Mouse (Mus musculus) ovary, postnatal 14 days (tissue): Measurements from ENCODE around the gene Gga2.
A peak's percentile ranks its signal among the peaks of the same experiment; 100 is the strongest.

Source experiments
- DNase-seq: peaks from one replicate; pipeline ENCODE4 v3.0.0; 2022; ENCODE audit warnings: low spot score

Gene Gga2

DNA sequence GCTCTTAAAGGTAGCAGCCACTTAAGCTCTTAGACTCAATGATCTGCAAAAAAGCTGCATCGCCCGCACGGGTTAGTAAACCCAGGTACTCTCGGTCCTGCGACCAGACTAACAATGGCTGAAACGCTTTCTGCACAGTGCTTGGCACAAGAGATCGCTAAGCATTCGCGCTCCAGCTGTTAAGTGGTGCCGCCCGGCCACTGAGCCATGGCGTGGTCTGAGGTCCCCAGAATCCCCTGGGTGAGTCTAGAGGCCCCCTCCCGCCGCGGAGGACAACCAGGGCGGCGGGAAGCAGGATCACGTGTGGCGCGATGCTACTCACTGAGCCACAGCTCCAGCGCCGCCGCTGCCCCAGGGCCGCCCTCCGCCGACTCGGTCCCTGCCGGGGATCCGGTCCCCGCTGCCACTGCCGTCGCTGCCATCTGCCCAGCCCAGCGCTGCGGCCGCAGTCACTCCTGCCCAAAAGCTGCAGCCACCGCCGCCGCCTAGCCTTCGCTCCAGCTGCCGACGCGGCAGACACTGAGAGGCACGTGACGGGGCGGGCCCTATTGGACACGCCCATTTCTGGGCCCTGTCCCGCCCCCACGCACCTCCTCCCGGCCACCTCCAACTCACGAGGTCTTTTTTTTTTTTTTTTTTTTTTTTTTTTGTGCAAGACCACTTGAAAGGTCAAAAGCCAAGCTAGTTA, at the start of gene Gga2:
TSS of gene Gga2 (minus strand) at position 556 of the 688 bp plus-strand sequence.
- peak; percentile 75 for DNase-seq

DNA sequence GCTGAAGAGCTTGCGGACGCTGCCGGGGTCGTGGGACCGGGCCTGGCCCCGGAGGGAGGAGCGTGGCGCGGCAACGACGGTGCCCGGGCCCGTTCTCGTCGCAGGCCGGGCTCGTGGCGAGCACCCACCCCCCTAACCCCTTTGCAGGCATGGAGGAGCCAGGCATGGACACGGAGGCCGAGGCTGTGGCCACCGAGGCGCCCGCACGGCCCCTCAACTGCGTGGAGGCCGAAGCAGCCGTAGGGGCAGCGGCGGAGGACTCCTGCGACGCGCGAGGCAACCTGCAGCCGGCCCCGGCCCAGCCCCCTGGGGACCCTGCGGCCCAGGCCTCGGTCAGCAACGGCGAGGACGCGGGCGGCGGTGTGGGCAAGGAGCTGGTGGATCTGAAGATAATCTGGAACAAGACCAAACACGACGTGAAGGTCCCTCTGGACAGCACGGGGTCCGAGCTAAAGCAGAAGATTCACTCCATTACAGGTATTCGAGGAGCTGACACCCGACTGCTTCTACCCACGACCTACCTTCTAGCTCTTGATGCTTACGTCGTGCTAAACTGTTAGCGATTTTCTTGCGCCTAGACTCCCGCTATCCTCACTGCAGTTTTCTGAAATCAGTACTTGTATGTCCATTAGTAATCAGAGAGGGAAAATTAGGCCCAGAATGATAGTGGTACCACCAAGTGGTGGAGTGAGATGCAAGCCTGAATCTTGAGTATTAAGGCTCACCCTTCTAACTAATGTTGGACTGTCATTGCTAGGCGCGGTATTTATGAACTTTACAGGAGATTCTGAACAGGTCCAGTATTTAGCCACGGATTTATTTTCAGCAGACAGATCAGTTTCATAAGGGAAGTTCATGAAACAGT, 46.7 kb upstream of the Gga2 start:
- peak; percentile 17 for DNase-seq

DNA sequence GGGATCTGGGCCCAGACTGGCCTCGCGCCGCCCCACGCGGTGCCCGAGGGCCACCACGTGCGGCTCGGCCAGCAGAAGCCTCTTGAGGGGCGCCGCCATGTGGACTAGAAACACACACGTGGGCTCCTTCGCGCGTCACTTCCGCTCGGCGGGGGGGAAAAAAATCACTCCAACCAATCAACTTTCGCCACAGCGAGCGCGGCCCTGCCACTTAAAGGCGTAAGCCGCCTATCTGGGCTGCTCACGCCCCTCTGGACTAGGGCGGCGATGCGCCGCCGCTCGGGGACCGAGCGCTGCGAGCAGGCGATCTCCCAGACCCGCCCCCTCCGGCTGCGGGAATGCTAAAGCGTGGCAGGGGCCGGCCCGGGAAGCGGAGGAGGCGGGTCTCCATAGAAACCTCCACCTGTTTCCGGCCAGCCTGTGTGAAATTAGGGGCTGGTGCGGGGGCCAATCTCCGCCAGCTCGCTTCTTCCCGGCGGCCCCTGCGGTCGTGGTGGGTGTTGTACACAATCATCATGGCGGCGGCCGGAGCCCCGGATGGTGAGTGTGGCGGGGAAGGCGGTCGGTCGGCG, 46.0 kb upstream of the Gga2 start, which contains the start of the genes Ubfd1 and Ears2:
TSS of gene Ubfd1 (plus strand) at position 231 of the 572 bp plus-strand sequence.
TSS of gene Ears2 (minus strand) at position 319 of the 572 bp plus-strand sequence.
- peak; percentile 91 for DNase-seq

DNA sequence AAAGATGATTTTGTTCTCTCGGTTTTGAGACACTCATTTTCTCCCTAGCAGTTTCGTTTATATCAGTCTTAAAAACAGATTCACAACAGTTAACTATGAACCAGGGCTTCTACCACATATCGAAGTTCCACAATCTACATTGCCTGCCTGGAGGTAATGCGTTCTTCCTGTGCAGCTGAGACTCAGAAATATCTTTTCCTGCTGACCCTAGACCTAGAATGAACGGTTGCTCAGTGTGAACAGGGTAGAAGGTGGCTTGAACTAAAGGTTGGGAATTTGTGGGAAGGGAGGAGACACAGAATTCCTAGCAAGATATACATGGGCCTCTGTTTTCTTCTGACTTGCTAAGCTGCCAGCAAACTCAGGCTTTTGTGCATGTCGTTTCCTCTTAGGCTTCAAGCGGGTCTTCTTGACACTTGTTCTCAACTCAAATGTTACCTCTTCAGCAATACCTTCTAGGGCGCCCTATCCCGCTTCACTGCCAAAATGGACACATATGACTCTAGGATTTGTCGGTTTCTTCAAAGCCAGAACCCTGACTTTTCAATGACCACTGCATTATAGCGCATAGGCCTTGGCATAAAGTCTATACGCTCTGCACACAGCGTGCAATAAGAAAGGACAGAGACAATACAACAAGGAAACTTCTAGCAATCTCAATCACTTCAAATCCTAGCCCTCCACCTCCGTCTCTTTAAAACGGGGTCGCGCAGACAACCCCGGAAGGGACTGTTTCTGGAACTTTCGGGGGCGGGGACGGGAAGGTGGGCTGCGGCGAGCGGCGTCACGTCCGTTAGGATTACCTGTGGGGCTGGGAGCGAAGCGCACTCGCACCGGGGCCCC, 45.3 kb upstream of the Gga2 start:
- peak; percentile 15 for DNase-seq

DNA sequence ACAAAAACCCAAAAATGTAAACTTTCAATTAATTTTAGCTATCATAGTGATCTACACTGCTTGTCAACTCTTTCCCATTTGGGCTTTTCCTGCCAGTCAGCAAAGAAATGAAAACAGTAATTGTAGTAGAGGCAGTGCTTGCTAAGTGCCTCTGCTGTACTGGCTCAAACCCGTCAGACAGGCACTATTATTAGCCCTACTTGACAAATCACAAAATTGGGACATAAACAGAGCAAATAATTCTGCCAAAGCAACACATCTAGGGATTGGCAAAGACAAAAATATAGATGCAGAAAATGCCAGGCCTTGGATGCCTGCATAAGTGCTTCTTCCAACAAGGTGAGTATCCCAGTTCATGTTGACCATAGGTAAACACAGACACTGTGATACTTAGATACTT, 44.6 kb upstream of the Gga2 start:
- no peak for DNase-seq

DNA sequence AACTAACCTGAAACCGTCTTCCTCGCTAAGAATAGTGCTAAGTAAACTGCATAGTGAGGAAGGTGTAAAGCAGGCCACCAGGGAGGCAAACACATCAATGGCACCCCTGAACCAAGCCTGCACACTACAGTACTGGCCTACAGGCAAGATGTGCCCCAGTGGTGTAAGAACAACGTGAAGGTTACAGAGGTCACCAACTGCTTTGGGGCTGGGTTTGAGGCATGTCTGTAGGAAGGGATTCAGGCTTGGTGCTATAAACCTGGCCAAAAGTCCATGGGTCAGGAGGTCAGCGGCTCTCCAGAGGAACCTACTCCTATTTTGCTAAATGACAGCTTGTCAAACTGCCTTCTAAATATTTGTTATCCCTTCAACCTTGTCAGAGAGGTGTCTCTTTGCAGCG, 35.6 kb upstream of the Gga2 start:
- no peak for DNase-seq

DNA sequence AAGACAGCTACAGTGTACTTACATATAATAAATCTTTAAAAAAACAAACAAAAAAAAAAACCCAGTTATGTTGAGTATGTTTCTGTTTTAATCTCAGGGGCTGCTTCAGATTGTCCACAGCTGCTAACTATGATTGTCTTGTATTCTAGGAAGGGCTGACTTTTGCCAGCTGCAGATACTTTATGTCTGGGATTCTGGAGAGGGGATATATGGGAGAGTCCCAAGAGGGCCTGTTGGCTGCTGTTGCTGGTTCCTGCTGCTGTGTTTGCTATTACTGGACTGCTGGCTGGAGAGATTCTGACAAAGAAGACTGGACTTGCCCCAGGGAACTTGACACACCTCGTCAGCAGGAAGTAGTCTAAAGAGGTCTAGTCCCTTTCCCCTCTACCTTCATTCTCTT, 29.8 kb upstream of the Gga2 start:
- no peak for DNase-seq

DNA sequence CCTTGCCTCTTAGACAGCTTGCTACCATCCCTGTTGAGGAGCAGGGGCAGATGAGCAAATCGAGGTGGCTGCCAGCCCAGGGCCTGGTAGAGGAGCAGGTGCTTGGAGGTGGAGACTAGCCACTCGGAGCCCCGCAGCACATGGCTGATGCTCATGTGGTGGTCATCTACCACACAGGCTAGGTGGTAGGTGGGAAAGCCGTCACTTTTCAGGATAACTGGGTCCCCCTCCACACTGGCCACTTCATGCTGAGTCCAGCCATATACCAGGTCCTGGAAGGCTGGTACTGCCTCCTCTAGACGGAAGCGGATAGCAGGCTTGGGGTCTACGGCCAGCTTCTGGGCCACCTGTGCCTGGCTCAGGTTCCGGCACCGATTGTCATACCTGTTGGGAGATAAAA, 27.2 kb upstream of the Gga2 start:
- DNase-seq: no peak

DNA sequence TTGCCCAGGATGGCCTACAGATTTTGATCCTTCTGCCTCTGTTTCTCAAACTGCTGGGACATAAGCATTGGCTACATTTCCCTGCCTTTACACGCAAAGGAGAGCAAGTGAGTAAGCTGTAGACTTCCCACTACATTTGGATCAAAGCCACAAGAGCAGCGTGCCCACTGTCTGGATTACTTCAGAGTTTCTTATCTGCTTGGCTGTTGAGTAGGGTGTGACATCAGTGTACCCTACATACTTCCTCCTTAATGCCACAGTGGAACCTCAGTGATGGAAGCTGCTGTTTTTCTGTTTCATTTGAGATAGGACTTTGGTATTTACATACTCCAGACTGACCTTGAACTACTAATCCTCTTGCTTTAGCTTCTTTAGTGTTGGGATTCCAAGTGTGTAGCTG, 25.8 kb upstream of the Gga2 start:
- DNase-seq: no peak

DNA sequence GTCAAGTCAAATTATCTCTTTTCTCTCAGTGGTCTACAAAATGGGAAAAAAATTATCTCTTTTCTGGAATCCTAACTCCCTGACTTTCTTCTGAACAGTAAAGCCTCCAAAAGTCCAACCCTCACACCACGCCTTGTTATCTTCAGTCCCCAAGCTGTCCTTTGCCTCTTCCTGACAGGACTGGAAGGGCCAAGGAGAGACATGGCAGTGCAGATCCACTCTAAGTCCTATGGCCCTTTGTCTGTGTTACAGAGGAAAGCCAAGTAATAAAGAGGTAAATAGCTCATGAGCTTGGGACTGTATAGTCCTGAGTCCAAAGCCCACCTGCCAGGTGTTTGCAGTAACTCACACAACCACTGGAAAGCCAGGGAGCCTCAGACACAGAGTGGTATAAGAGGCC, 24.7 kb upstream of the Gga2 start:
- DNase-seq: no peak

DNA sequence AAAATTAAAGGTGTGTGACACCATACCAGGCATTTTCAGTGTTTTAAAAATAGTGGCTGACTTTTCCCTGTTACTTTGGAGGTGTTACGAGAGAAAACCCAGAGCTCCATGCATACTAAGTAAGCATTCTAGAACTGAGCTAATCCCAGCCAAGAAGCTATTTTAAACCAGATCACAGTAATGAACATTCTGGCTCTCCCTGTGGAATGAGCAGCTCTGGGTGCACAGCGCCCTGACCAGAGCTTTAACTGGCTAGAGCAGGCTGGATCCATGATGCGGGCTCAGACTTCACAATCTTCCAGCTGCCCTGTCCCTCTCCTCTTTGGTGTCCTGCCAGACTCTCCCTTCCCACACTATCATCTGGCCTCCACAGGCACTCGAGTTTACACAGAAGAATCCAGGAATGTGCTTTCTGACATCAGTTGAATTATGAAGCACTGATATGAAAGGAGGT, 24.2 kb upstream of the Gga2 start:
- peak; percentile 34 for DNase-seq

DNA sequence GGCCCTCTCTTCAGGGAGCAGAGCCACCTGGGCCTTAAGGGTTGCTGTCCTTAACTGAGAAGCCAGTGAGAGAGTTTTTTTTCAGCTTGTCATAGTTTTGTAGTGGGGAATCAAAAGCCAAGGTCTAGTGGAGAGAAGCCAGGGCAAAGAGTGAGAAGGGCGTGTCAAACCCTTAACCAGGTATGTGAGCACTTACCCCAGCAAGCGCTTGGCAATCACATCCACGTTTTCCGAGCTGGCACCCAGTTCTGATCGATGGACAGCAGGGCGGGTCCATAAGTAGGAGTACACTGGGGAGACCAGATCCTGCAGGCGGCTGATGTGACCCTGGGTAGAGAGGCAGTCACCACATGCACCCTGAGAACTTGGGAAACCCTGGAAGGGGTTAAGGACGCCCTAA, 23.1 kb upstream of the Gga2 start:
- no peak for DNase-seq

DNA sequence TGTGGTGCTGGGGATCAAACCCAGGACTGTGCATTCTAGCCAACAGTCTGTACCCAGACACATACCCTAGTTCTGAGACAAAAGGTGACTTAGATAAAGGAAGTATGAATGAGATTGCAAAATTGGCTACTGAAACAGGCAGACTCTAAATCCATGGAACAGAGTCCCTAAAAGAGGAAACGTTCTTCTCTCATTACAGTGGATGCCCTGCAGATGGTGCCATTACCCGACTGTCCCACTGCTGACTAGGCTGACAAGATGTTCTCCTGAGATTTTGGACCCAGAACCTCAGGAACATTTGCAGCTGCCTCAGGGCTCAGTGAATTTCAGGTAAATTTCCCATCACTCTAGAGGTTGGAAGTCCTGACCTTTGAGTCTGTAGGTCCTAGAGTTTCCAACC, 13.3 kb upstream of the Gga2 start:
- no peak for DNase-seq

DNA sequence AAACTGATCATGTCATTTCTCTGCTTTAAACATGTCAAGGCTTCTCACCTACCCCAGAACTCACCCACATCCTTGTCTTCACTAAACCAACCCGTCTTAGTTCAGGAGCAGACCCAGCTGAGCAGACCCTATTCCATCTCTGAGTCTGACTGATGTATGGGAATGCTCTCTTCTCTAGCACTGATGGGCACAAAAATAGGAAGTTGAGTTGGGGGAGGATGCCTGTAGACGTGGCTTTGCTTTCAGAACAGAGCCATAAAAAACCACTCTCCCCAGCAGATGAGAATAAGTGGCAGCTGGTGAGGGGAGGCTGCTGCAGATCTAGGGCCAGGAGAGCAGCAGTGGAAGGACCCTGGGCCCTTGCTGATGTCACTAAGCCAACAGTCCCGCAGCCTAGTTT, 12.3 kb upstream of the Gga2 start:
- DNase-seq: no peak

DNA sequence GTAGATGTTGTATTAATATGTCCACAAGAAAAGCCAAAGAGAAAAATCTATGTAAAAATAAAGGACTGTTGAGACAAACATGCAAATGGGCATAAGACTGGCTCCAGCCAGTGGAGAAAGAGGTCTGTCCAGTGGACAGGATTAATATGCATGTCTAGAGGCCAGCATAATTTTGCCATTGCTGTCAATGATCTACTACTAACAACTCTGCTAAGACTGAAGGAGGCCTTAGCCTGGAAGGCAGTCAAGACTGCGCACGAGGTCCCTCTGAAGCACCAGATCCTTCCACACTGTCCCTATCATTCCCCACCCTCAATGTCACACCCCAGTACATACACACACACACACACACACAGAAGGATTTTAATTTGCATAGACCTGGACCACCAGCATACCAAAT, 1.1 kb upstream of the Gga2 start:
- no peak for DNase-seq

DNA sequence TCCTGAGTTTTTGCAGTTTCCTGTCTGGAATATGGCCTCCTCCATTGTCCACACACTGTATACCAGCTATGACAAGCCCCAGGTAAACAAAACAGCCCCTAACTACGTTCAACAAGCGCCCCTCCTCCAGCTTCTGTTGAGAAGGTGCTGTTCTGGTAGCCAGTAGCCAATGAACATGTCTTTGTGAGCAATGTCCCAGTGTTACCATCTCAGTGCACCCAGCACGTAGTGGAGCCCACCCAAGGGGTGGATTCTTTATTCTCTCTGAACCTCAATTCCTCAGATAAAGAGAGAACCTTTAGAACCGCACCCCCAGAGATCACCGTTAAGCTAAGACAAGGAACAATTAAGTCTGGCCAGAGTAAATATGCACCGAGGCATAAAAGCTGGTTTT, 752 bp downstream of the Gga2 start:
- DNase-seq: no peak

DNA sequence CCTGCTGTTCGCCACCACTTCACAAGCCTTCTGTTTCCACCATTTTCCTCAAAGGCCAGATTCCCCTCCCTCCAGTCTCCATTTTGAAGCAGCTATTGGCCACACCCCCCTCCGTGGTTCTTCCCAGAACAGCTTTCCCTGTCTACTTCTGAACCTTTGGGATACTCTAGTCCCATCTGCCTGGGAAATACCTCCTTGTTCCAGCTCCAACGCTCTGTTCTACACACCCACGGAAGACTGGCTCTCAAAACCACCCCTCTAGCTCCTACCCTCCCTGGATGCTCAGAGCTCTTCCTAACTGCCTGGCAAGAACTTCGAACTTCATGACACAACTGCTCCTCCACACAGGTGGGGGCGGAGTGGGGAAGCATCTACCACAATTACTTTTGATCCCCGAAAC, 2.0 kb downstream of the Gga2 start:
- DNase-seq: no peak

DNA sequence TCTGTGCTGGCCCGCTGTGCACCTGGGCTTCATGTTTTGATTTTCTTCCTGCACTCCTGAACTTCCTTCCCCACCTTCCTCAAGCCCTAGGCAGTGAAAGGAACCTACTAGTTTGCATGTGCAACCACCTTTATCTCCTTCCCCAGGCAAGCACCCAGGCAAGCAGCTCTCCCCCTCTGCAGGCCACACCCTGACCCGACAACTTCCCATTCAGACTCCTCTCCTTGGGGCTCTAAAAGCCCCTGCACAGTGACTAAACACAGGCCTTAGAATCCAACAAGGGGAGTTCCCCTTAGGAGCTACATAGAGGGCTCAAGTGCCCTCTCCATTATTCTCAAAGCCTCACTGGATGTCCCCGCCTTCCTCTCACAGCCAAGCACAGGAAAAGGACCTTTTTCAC, 2.8 kb downstream of the Gga2 start:
- no peak for DNase-seq

DNA sequence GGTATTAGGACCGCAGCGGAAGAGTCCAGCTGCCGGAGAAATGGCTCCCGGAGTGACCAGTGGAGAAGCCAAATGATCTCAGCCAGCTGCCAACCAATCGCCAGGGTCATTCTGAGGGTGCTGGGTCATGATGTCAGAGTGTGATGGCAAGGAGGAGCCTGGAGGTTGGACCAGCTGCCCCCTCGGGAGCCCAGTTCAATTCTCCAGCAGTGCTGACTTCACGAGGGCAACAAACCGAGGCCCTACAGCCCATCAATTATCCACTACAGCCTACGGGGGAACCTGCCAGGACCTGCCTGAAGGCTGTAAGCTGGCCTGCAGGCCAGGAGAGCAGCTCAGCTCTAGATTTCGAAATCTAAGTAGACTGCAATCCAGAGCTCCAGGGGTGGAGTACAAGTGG, 5.3 kb downstream of the Gga2 start:
- DNase-seq: no peak

DNA sequence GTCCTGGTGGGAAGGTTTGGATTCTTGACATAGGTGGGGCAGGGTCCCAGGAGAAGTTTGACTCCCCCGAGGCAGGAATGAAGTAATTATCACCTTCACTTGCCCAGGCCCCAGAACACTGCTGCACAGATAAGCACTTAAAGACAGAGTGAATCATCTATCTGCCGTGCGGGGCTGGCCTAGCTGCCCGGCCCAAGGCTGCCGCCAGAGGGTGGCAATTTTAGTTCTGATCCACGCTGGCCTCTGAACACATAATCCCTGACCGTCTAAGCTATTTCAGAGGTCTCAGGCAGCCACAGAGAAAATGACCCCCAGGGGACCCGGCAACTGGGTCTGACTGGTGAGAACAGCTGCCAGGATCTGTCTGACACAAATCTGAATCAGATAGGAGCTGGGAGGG, 5.9 kb downstream of the Gga2 start:
- no peak for DNase-seq

DNA sequence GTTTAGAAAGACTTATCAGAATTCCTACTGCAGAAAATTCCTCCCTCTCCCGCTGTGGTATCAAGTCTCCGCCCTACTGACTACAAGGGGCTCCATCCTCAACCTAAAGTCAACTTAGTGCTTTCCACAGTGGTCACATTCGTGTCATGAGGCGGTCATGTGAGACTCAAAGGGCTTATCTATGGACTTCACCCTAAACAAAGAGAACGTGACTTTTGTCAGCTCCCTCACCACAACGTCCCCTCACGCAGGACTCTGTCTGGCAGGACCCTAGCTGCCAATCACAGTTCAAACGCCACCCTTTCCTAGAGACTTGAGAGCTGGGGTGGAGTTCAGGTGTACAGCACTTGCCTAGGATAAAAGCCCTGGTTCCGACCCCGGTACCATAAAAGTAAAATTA, 8.1 kb downstream of the Gga2 start:
- DNase-seq: no peak

DNA sequence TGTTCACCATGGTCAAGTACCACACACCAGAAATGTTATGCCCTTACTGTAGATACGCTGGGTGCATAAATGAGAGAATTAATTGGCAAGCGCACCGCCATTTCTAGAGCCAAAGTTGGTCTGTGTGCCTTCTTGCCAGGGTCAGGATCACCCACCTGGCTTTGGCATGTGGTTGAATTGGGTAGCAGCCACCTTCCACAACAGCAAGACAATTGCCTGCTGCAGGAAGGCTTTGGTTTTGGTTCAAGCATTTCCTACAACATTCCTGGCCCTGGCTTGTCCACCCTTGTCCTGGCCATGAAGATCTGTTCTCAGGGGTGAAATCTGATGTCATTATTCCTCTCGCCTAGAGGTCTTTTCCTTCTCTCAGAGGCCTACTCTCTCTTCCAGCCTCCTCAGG, 8.7 kb downstream of the Gga2 start:
- no peak for DNase-seq
